Mouse (Mus musculus): ENCODE results near the gene Irgq. TPM values are rescaled to one million over a fixed set of nuclear protein-coding genes. Genes with fewer than 3 reads are reported as not detected.

Gene Irgq
- total and polyA plus RNA-seq, 2 experiments from 2014 or later: 23.9 to 119 TPM

DNA sequence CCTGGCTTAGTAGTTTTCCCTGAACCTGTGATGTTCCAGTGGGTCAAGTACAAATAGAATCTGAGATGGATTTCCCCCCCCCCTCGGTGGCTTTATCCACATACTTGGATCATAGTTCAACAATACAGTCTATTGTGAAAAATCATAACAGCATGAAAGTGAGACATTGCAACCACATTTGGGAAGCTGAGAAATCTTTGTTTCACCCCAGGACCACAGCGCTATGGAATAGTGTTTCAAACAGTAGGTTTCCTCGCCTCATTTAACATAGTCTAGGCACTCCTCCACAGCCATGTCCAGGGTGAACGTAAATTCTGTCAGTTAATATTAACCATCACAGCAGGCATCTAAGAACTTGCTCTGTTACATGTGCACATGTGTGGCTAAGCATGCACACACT is 6.6 kb downstream of the Irgq start:
- no peaks in the 10 kb centered on the region for H3K27me3 ChIP-seq (ENCODE audit: insufficient read depth, low read length)
- no peak for DNase-seq (ENCODE audit: low spot score)
- WGBS: 85% methylated on average over 4 of the region's 4 CpGs
- H3K4me3 ChIP-seq (ENCODE audit: low read depth, low read length): no peak overlapping the region
- H3K9me3 ChIP-seq (ENCODE audit: low read length): no peaks in the 10 kb centered on the region
- no peak for TF ChIP-seq CTCF (IDR thresholded peaks at IDR 0.05)
- H3K9ac ChIP-seq (replicated peaks; ENCODE audit: low read length, poor library complexity, severe bottlenecking): no peak overlapping the region
- ATAC-seq (ENCODE audit: low FRiP score): no peak
- no peak overlapping the region for H3K4me2 ChIP-seq (ENCODE audit: low read depth, low read length, poor library complexity, severe bottlenecking)
- H3K36me3 ChIP-seq (ENCODE audit: insufficient read depth, low read length): peaks cover 25% of the 10 kb centered on the region
- no peak overlapping the region for H3K27ac ChIP-seq (ENCODE audit: low read depth, low read length)
- peaks cover 14% of the 10 kb centered on the region for H3K4me1 ChIP-seq (ENCODE audit: insufficient read depth, low read length)

DNA sequence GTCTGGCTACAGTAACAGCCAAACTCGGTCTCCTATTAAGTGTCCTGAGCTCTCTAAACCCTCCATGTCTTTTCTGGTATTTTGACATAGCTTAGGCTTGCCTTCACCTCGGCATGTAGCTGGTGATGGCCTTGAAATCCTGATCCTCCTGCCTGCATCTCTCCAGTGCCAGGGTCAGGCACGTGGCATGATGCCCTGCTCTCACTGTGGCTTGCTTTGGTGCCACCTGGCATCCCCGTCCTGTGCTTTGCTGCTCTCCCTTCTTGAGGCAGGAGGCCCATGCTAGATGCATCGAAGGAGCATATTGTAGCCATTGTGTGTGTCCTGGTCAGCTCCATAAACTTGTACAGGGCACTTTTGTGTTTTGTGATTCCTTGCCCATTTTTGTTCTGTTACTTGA is 7.1 kb downstream of the Irgq start:
- ATAC-seq (ENCODE audit: low FRiP score) (no peak), DNase-seq (ENCODE audit: low spot score) (no peak)
- Histone ChIP-seq H3K36me3 (ENCODE audit: insufficient read depth, low read length) (peaks cover 25% of the 10 kb centered on the region), H3K9me3 (ENCODE audit: low read length) (no peaks in the 10 kb centered on the region), H3K9ac (replicated peaks; ENCODE audit: low read length, poor library complexity, severe bottlenecking) (no peak overlapping the region), H3K27ac (ENCODE audit: low read depth, low read length) (no peak overlapping the region; the same call in 1 of the 2 replicates), H3K4me3 (ENCODE audit: low read depth, low read length) (no peak overlapping the region), H3K27me3 (ENCODE audit: insufficient read depth, low read length) (no peaks in the 10 kb centered on the region), H3K4me2 (ENCODE audit: low read depth, low read length, poor library complexity, severe bottlenecking) (no peak overlapping the region), H3K4me1 (ENCODE audit: insufficient read depth, low read length) (peaks cover 9% of the 10 kb centered on the region; the same call in 1 of the 2 replicates)
- 77% methylated on average over 5 of the region's 5 CpGs for WGBS
- no peak for TF ChIP-seq CTCF (IDR thresholded peaks at IDR 0.05)

DNA sequence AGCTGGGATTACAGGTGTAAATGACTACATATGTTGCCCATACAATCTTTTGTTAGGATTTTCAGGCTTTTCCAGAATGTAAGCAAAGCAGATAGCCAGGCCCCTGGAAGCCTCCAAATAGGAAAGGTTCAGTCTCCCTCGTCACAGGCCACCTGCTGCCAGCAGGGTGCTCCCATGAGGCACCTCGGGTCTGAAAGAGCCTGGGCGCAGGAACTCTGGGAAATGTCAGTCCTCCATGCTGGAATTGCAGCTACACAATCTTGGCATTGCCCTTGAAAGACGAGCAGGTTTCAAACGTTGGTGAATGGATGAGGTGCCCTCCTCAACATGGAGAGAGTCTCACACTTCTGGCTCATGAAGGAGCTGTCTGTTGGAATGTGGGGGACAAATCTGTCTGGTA is 7.7 kb downstream of the Irgq start:
- no peaks in the 10 kb centered on the region for H3K27me3 ChIP-seq (ENCODE audit: insufficient read depth, low read length)

DNA sequence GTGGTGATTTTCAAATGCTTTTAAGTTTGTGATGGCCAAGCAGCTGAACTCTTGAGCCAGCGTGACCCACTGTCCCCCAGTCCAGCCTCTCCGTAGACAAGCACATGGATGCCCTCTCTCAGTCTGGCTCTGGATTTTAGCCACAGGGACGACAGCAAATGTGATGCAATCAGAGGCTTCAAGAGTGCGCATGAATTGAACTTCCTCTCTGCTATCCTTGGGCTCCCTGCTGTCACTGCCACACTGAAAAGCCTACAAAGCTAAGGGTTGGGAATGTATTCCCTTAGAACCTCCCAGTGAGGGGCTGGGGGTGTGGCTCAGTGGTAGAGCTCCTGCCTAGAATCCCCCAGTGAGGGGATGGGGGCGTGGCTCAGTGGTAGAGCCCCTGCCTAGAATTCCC is 8.2 kb downstream of the Irgq start:
- H3K27me3 ChIP-seq (ENCODE audit: insufficient read depth, low read length): no peaks in the 10 kb centered on the region
- H3K4me3 ChIP-seq (ENCODE audit: low read depth, low read length): no peak overlapping the region
- H3K9me3 ChIP-seq (ENCODE audit: low read length): no peaks in the 10 kb centered on the region
- H3K27ac ChIP-seq (ENCODE audit: low read depth, low read length): no peak overlapping the region
- no peak for ATAC-seq (ENCODE audit: low FRiP score)
- no peak for TF ChIP-seq CTCF (IDR thresholded peaks at IDR 0.05)
- DNase-seq (ENCODE audit: low spot score): no peak
- 81% methylated on average over 5 of the region's 5 CpGs for WGBS
- peaks cover 21% of the 10 kb centered on the region for H3K36me3 ChIP-seq (ENCODE audit: insufficient read depth, low read length)
- H3K4me2 ChIP-seq (ENCODE audit: low read depth, low read length, poor library complexity, severe bottlenecking): no peak overlapping the region
- no peak overlapping the region for H3K9ac ChIP-seq (replicated peaks; ENCODE audit: low read length, poor library complexity, severe bottlenecking)
- peaks cover 7% of the 10 kb centered on the region; the same call in 1 of the 2 replicates for H3K4me1 ChIP-seq (ENCODE audit: insufficient read depth, low read length)

More for the DNA sequence above, 7.7 kb downstream of the Irgq start:
- H3K4me3 ChIP-seq (ENCODE audit: low read depth, low read length): no peak overlapping the region
- no peaks in the 10 kb centered on the region for H3K9me3 ChIP-seq (ENCODE audit: low read length)
- no peak; the same call in 1 of the 2 replicates for ATAC-seq (ENCODE audit: low FRiP score)
- H3K36me3 ChIP-seq (ENCODE audit: insufficient read depth, low read length): peaks cover 25% of the 10 kb centered on the region
- peaks cover 8% of the 10 kb centered on the region; the same call in 1 of the 2 replicates for H3K4me1 ChIP-seq (ENCODE audit: insufficient read depth, low read length)
- no peak overlapping the region for H3K4me2 ChIP-seq (ENCODE audit: low read depth, low read length, poor library complexity, severe bottlenecking)
- DNase-seq (ENCODE audit: low spot score): no peak
- TF ChIP-seq CTCF (IDR thresholded peaks at IDR 0.05): peak; percentile 50
- no peak overlapping the region for H3K9ac ChIP-seq (replicated peaks; ENCODE audit: low read length, poor library complexity, severe bottlenecking)
- WGBS: 39% methylated on average over 5 of the region's 5 CpGs
- H3K27ac ChIP-seq (ENCODE audit: low read depth, low read length): no peak overlapping the region

DNA sequence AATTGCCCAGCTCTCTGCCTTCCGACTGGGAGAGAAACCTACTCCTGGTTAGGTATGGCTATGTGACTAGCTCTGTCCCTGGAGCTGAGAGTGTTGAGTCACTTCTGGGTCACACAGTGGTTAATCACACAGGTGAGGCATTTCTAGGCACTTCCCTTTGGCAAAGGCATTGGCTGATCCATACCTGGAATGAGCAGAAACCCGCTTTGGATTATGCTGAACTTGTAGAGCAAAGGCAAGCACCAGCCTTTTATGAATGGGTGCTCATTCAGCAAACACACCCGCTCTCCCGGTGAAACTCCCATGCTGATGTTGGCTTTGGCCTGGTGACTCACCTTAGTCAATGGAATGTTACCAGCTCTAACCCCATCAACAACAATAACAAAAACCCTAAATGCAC is 9.2 kb downstream of the Irgq start:
- H3K4me3 ChIP-seq (ENCODE audit: low read depth, low read length): no peak overlapping the region
- DNase-seq (ENCODE audit: low spot score) (no peak), ATAC-seq (ENCODE audit: low FRiP score) (no peak)
- peaks cover 14% of the 10 kb centered on the region for H3K36me3 ChIP-seq (ENCODE audit: insufficient read depth, low read length)
- no peaks in the 10 kb centered on the region for H3K9me3 ChIP-seq (ENCODE audit: low read length)
- no peak overlapping the region for H3K4me2 ChIP-seq (ENCODE audit: low read depth, low read length, poor library complexity, severe bottlenecking)
- H3K9ac ChIP-seq (replicated peaks; ENCODE audit: low read length, poor library complexity, severe bottlenecking): no peak overlapping the region
- H3K4me1 ChIP-seq (ENCODE audit: insufficient read depth, low read length): no peaks in the 10 kb centered on the region
- H3K27me3 ChIP-seq (ENCODE audit: insufficient read depth, low read length): no peaks in the 10 kb centered on the region
- WGBS: 95% methylated on average over 4 of the region's 4 CpGs
- H3K27ac ChIP-seq (ENCODE audit: low read depth, low read length): no peak overlapping the region
- TF ChIP-seq CTCF (IDR thresholded peaks at IDR 0.05): no peak

DNA sequence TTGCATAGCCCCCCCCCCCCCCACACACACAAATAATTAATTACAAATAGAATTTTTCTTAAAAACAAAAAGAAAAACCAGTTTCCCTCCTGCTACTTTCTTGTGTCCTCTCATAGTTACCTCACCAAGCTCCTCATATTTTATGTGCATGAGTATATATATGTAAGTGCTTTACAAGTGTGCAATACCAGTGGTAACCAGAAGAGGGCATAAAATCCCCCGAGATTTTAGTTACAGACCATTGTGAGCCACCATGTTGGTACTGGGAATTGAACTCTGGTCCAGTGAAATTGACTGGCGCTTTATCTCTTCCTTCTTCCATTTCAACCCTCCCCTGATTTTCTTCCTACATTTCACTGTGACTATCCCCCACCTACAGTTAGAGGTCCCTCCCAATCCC is 14.0 kb downstream of the Irgq start:
- TF ChIP-seq CTCF (IDR thresholded peaks at IDR 0.05): peak; percentile 38
- no peaks in the 10 kb centered on the region for H3K36me3 ChIP-seq (ENCODE audit: insufficient read depth, low read length)
- no peak overlapping the region for H3K4me2 ChIP-seq (ENCODE audit: low read depth, low read length, poor library complexity, severe bottlenecking)
- H3K4me3 ChIP-seq (ENCODE audit: low read depth, low read length): no peak overlapping the region
- DNase-seq (ENCODE audit: low spot score): no peak
- H3K4me1 ChIP-seq (ENCODE audit: insufficient read depth, low read length): peaks cover 8% of the 10 kb centered on the region; the same call in 1 of the 2 replicates
- ATAC-seq (ENCODE audit: low FRiP score): no peak
- H3K9me3 ChIP-seq (ENCODE audit: low read length): no peaks in the 10 kb centered on the region
- H3K27ac ChIP-seq (ENCODE audit: low read depth, low read length): no peak overlapping the region
- H3K9ac ChIP-seq (replicated peaks; ENCODE audit: low read length, poor library complexity, severe bottlenecking): no peak overlapping the region
- 94% methylated on average over 2 of the region's 2 CpGs for WGBS
- H3K27me3 ChIP-seq (ENCODE audit: insufficient read depth, low read length): no peaks in the 10 kb centered on the region

Data from midbrain, postnatal 0 days (tissue).